Mouse (Mus musculus): ENCODE measurements around the gene Zic2. TPM values are rescaled to one million over a fixed set of nuclear protein-coding genes. Genes with fewer than 3 reads are reported as not detected.

Zic2 gene
- not detected for polyA plus RNA-seq (2014; fragmentation: Illumina TruSeq; extraction: RNeasy Lipid Tissue Mini Kit (QIAGEN cat#74804))

DNA sequence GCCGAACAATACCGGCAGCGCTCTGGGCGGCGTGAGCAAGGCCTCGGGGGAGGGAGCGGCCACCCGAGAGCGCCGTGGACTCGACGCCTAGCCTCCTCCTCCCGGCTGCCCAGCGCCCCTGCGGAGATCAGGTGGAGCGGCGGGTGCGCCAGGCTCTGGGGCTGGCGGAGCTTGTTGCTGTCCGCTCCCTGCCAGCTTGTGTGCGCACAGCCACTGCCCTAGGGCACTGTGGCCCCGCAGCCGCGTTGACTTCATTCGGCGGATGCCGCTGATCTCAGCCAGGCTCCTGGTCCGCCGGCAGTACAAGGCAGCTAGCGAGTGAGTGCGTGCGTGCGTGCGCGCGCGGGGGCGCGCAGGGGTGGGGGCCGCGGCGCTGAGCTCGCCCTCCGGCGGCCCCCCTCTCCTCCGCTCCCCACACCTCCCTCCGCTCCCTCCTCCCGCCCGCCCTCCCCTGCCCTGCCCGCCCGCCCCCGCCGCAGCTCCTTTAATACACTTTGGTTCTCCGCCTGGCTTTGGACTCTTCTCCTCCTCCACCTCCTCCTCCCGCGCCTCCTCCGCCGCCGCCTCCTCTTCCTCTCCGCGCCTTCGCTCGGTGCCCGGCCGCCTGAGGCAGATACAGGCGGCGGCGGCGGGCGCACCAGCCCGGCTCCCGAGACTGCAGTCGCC, at the start of gene Zic2:
Gene Zic2 (plus strand): TSS at position 545 of the 666 bp plus-strand sequence.

DNA sequence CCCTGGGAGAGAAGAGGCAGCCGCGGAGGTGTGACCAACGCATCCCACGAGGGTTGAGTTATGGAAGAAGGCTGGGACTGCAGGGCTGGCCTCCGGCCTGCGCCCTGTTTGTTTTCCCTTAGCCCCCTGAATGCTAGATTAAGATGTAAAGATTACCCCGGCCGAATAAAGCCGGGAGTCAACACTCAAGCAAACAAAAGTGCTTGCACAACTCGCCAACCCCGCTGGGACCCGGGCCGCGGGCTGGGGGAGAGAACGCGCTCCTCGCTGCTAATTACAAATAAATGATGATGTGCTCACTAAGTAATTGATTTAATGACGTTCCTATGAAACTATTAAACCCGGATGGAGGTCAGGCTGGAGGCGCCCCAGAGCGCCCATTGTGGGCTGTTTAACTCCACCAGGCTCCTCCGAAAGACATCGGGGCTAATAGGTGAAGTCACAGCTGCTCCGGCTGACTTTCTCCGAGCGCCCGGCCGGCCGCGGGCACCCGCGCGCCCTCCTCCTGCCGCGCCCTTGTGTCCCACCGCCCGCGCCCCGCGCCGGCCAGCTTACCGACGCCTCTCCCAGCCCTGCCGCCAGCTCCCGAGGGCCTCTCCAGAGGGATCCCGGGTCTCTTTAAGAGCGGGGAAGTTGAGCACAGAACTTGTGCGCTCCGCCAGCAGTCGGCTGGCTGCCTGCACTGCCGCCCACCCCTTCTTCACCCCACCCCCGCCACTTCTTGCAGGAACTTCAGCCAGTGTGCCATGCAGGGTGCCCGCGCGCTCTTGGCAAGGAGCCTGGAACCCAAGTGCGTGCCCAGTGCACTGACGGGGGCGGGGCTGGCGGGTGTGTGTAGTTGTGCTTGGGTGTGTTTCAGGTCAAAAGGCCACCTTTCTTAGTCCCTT, 24.5 kb upstream of the Zic2 start, which contains the start of gene Gm5089:
Gene Gm5089 (minus strand): TSS at position 620 of the 887 bp plus-strand sequence.

DNA sequence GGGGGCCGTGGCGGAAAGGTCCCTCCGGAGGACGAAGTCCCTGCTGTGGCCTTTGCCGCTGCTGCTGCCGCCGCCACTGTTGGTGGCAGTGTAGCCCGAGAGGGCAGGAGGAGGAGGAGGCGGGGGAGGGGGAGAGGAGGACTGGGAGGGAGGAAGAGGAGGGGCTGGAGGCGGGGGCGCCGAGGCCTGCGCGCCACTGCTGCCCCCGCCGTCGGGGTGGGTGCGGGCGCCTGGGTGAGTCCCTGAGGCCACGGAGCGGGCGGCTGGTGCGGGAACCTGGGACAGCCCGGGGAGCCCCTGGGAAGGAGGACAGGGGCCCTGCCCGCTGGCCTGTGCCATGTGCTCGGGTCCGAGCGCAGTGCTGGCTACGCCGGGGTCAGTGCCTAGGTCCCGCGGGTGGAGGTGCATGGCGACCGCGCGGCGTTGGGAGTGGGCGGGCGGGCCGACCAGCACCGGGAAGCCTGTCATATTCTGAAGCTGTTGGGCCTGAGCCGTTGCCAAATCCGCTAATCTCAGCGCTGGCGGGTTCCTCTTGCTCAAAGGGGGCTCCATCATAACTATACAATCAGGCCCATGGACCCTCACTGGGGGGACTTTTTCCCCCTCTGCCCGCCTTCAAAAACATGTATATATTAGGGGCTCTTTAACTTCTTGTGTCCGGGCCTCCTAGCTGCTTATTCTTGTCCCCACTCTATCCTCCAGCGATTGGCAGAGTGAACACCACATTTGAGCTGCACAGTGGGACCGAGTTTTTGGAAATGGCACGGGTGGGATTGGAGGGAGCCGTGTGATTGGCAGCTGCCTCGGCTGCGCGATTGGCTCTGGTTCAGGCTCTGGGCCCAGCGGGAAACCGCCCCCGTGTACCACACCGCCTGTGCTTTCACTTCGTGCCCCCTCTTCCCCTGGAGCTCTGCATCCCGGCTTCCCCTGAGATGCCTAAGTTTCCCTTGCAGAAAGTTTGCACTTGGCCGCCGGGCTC, 10.2 kb upstream of the Zic2 start, which contains the start of gene Zic5:
Gene Zic5 (minus strand): TSS at position 915 of the 979 bp plus-strand sequence.

DNA sequence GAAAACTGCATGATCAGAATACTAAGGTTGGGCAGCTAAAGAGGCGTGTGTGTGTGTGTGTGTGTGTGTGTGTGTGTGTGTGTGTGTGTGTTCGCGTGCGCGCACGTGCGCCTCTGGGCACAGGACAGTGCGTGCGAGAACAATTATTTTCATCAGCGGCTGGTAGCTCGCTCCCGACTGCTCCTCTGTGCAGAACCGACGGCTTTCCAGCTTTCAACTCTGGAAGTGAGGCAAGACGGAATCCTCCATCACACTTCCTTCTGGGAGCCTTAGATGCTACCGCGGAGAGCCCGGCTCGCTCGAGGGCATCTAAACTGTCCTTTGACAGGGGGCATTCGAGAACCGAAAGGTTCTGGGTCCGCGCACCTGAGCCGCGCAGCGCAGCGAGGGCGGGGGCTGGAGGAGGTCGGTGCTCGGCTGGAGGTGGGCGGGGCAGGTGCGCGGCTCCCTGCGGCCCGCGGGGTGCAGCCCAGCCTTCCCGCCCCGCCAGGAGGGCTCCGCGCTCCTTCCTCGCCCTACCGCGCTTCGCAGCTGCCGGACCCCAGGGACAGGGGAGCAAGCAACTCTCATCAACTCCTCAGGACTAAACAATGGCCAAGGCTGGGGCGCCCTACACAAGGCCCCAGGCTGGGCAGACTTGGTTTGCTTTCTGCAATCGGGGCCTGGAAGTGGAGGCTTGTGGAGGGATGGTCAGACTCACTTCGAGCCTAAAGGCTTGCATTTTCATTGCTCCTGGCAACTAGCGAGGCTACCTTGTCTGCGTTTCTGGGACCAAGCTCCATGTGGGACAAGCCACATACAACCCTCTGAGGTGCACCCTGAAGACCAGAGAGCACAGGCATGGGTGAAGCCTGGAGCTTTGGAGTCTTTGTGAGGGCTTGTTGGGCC, 15.4 kb downstream of the Zic2 start, which contains the start of gene Gm10837:
Gene Gm10837 (plus strand): TSS at position 146 of the 888 bp plus-strand sequence.

Other genes starting within 250 kb of the Zic2 start
- not detected for gene Gm5089, start 24.3 kb upstream of the Zic2 start, polyA plus RNA-seq (2014; fragmentation: Illumina TruSeq; extraction: RNeasy Lipid Tissue Mini Kit (QIAGEN cat#74804))
- not detected for gene Zic5, start 9.8 kb upstream of the Zic2 start, polyA plus RNA-seq (2014; fragmentation: Illumina TruSeq; extraction: RNeasy Lipid Tissue Mini Kit (QIAGEN cat#74804))
- not detected for gene Gm10837, start 15.2 kb downstream of the Zic2 start, polyA plus RNA-seq (2014; fragmentation: Illumina TruSeq; extraction: RNeasy Lipid Tissue Mini Kit (QIAGEN cat#74804))
- gene Pcca, start 58.9 kb downstream of the Zic2 start, polyA plus RNA-seq (2014; fragmentation: Illumina TruSeq; extraction: RNeasy Lipid Tissue Mini Kit (QIAGEN cat#74804)) = 54.4 TPM